Mouse (Mus musculus) liver, adult 2 months (tissue): ENCODE results near the gene Zfp536. TPM values are rescaled to one million over a fixed set of nuclear protein-coding genes. Genes with fewer than 3 reads are reported as not detected.

Source experiments
- DNase-seq: peaks from one replicate; pipeline ENCODE4 v3.0.0-alpha.2; 2011; ENCODE audit warnings: low read depth, low spot score; ENCODE audit errors: extremely low read depth
- H3K27ac ChIP-seq: fragments of 200-500 bp; replicated peaks from 2 replicates; pipeline ENCODE4 v1.5.1; 2012; ENCODE audit warnings: low read depth, mild to moderate bottlenecking, control low read depth, inconsistent platforms, low read length; ENCODE audit not compliant: insufficient read depth
- H3K27me3 ChIP-seq: fragments of 200-500 bp; 2 replicates; pipeline ENCODE4 v1.6.1; 2012; ENCODE audit warnings: mild to moderate bottlenecking, moderate library complexity, low read length, inconsistent platforms; ENCODE audit not compliant: control insufficient read depth, insufficient read depth
- H3K36me3 ChIP-seq: fragments of 200-500 bp; 2 replicates; pipeline ENCODE4 v1.6.1; 2012; ENCODE audit warnings: low read length, inconsistent platforms; ENCODE audit not compliant: control insufficient read depth, insufficient read depth
- H3K4me1 ChIP-seq: fragments of 200-500 bp; 2 replicates; pipeline ENCODE4 v1.6.1; 2011; ENCODE audit warnings: low read length; ENCODE audit not compliant: control insufficient read depth, insufficient read depth
- H3K4me3 ChIP-seq: fragments of 200-500 bp; 2 replicates; pipeline ENCODE4 v1.5.1; 2011; ENCODE audit warnings: low read depth, mild to moderate bottlenecking, control low read depth, low read length, moderate library complexity; ENCODE audit not compliant: insufficient read depth
- H3K79me2 ChIP-seq: fragments of 200-500 bp; 2 replicates; pipeline ENCODE4 v1.6.1; 2012; ENCODE audit warnings: inconsistent platforms, mild to moderate bottlenecking, low read length, moderate library complexity; ENCODE audit not compliant: control insufficient read depth, insufficient read depth
- H3K9ac ChIP-seq: fragments of 200-500 bp; 2 replicates; pipeline ENCODE4 v1.6.1; 2012; ENCODE audit warnings: low read depth, mild to moderate bottlenecking, control low read depth, inconsistent platforms, low read length
- CTCF ChIP-seq: fragments of 200-500 bp; IDR thresholded peaks from 2 replicates; pipeline ENCODE4 v1.5.1; 2011; ENCODE audit warnings: low read depth, low read length, control low read depth
- POLR2A ChIP-seq: fragments of 200-500 bp; IDR thresholded peaks from 2 replicates; pipeline ENCODE4 v1.6.1; 2011; ENCODE audit warnings: low read length, control low read depth; ENCODE audit not compliant: insufficient read depth; ENCODE audit errors: extremely low read depth
- WGBS: fragments of 180-500 bp; shearing (Covaris S2); methylation state at CpG from one replicate; pipeline ENCODE4 v1.1.7; 2018; 5-methylcytosine and 5-hydroxymethylcytosine counted together
- polyA plus RNA-seq: library from polyadenylated mRNA; depleted of rRNA; stranded (reverse); fragments of >200 nt; gene quantifications from 2 replicates; pipeline ENCODE4 v1.2.3, GENCODE M21; 2012
- total RNA-seq: library from RNA; depleted of rRNA; stranded (reverse); fragments of >200 nt; gene quantifications from 2 replicates; pipeline ENCODE4 v1.2.3, GENCODE M21; 2014

Gene Zfp536
- total and polyA plus RNA-seq, 2 experiments = not detected

GRCm38 (mm10) chr7:37732741-37733140 is 40.7 kb downstream of the Zfp536 start:
- Histone ChIP-seq H3K79me2 (no peaks in the 10 kb centered on the region), H3K4me1 (no peaks in the 10 kb centered on the region), H3K27me3 (no peaks in the 10 kb centered on the region), H3K27ac (no peak overlapping the region), H3K4me3 (no peak overlapping the region), H3K36me3 (no peaks in the 10 kb centered on the region), H3K9ac (no peak overlapping the region)
- WGBS = 69% methylated on average over 4 of the region's 4 CpGs
- no peak for DNase-seq
- TF ChIP-seq POLR2A = no peak
- TF ChIP-seq CTCF = no peak

DNA sequence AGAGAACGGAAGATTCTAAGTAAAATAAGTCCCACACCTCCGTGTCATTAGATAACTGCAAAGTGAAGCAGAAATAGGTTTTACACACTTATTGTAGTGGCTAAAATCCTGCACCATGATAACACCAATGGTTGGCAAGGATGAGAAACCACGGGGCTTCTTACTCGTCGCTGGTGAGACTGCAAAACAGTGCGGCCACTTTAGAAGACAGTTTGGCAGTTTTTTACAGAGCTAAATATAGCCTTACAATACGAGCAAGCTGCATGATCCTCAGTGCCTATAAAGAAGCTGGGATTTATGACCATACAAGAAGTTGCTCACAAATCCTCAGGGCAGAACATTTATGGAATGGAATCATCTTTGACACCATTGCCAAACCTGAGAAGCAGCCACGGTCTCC is 45.7 kb downstream of the Zfp536 start:
- H3K27me3 ChIP-seq = no peaks in the 10 kb centered on the region

GRCm38 (mm10) chr7:37724002-37724790 is 49.2 kb downstream of the Zfp536 start:
- no peak for DNase-seq
- H3K36me3 ChIP-seq = no peaks in the 10 kb centered on the region
- H3K79me2 ChIP-seq = no peaks in the 10 kb centered on the region
- WGBS = 73% methylated on average over 9 of the region's 9 CpGs
- TF ChIP-seq POLR2A (no peak), CTCF (no peak)
- no peaks in the 10 kb centered on the region for H3K4me1 ChIP-seq
- no peak overlapping the region for H3K9ac ChIP-seq
- H3K4me3 ChIP-seq = no peak overlapping the region
- H3K27me3 ChIP-seq = no peaks in the 10 kb centered on the region
- H3K27ac ChIP-seq = no peak overlapping the region

More for the DNA sequence above, 45.7 kb downstream of the Zfp536 start:
- TF ChIP-seq CTCF = no peak
- TF ChIP-seq POLR2A = no peak
- Histone ChIP-seq H3K79me2 (no peaks in the 10 kb centered on the region), H3K9ac (no peak overlapping the region), H3K36me3 (no peaks in the 10 kb centered on the region), H3K4me3 (no peak overlapping the region), H3K27ac (no peak overlapping the region), H3K4me1 (no peaks in the 10 kb centered on the region)
- DNase-seq = no peak
- 72% methylated on average over 8 of the region's 8 CpGs for WGBS

DNA sequence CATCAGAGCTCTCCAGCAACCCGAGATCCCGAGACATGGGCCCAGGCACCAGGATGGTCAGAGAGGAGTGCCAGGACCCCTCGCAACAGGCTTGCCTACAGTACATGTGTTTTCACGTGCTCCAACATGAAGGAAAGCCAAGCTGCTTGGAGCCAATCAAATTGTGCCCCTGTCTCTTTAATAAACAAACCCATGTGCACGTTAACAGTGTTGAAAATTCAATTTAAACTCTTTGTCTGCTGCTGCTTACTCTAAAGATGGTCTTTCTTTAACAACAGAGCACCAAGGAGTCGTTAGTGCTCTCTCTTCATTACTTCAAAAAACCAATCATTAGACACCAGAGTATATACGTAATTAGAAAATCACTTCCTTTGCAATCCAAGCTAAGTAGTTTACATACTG is 50.2 kb downstream of the Zfp536 start:
- Histone ChIP-seq H3K27ac (no peak overlapping the region), H3K4me1 (no peaks in the 10 kb centered on the region), H3K27me3 (no peaks in the 10 kb centered on the region), H3K9ac (no peak overlapping the region), H3K79me2 (no peaks in the 10 kb centered on the region), H3K36me3 (no peaks in the 10 kb centered on the region), H3K4me3 (no peak overlapping the region)
- WGBS = 76% methylated on average over 7 of the region's 7 CpGs
- TF ChIP-seq POLR2A = no peak
- TF ChIP-seq CTCF = no peak
- no peak for DNase-seq

DNA sequence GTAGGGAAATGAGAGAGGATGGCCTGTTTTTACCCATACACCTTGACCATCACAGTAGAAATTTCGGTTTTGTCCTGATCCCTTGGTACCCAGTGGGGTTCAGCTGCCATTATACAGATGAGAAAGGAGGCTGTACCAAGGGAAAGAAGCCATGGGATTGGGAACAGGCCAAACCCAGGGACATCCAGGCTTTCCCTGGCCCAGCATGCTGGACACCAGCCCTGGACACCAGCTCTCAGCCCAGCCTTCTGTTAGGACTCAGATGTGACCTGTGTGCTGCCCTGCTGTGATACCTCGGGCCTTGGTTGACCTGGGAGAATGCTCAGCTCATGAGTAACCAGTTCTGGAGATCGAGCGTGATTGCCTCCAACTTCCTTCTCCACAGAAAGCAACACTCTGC is 51.8 kb downstream of the Zfp536 start:
- H3K4me3 ChIP-seq = no peak overlapping the region
- TF ChIP-seq CTCF = no peak
- no peak for TF ChIP-seq POLR2A
- 73% methylated on average over 4 of the region's 4 CpGs for WGBS

More for the DNA sequence above, 51.8 kb downstream of the Zfp536 start:
- Histone ChIP-seq H3K27me3 (no peaks in the 10 kb centered on the region), H3K9ac (no peak overlapping the region), H3K27ac (no peak overlapping the region), H3K4me1 (no peaks in the 10 kb centered on the region), H3K79me2 (no peaks in the 10 kb centered on the region), H3K36me3 (no peaks in the 10 kb centered on the region)
- DNase-seq = no peak
